Mouse (Mus musculus): ENCODE results near the gene Foxn2.
"Not testable (repeated sequence)": the region's sequence is repeated elsewhere in the genome, so short reads cannot be mapped to it uniquely, and the experiment has no call there.

Foxn2 gene

DNA sequence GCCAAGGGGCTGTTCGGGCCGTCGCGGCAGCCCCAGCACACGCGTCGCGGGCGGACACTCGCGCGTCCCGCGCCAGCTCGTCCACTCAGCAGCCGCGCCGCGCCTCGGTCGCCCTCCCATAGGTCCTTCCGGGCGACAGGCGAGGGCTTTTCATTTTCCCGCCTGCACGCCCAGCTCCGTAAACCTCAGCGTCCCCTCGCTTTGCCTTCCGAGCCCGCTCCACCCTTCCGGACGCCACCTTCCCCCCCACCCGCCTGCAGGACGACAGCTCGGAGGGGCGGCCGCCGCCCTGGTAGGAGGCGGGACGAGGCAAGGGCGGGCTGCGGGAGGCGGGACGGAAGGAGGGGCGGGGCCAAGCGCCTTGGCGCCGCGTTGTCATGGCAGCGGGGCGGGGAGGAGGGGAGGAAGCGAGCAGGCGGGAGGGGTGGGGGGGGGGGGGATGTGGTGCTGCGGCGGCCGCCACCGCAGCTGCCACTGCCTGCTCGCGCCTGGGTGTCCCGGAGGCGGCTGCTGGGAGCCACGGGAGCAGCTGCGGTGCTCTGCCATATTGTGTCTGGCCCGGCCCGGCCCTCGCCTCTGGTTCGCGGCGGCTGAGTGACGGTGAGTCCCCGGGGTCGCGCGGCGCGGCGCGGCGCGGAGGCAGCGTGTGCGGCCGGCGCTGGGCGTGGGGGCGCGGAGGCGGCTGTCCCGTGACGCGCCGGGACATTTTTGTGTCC lies at the start of gene Foxn2:
Gene Foxn2 (plus strand): TSS at position 427 of the 716 bp plus-strand sequence.
- DNase-seq (ENCODE audit: low spot score in 2 of 2): peak; percentile 76 to 84

DNA sequence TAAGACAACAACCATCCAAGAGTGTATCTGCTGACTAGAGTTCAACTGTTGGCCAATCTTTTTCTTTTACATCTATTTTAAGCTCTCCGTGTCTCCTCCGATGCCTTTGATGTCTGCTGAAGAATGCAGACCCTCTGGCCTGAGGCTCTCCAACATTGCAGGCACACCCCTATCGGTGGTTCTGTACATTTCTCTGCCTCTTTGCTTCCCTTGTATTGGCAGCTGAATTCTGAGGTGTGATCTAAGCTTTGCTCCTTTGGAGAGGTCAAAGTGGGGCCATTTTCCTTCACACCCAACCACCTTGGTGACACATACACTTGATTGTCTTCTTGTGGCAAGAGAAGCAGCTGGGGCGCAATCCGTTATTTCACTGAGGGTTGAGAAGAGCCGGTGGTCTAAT lies 43.0 kb upstream of the Foxn2 start:
- no peak for DNase-seq (ENCODE audit: low spot score in 2 of 2)

DNA sequence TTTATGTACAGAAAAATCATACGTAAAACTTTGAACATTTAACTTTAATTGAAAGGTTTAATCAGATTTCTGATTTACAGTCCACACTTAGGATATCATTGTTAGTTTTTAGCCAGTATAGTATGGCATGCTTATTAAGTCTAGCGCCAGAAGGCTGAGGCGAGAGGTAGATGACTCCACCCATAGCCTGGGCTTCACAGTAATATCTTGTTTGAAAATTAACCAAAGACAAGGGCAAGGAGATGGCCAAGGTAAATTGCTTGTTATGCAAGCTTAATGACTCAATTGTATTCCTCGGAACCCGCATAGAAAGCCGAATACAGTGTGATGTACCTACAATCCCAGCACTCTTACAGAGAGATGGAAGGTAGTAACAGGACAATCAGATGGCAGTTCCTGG lies 42.4 kb upstream of the Foxn2 start:
- DNase-seq (ENCODE audit: low spot score in 2 of 2): no peak

DNA sequence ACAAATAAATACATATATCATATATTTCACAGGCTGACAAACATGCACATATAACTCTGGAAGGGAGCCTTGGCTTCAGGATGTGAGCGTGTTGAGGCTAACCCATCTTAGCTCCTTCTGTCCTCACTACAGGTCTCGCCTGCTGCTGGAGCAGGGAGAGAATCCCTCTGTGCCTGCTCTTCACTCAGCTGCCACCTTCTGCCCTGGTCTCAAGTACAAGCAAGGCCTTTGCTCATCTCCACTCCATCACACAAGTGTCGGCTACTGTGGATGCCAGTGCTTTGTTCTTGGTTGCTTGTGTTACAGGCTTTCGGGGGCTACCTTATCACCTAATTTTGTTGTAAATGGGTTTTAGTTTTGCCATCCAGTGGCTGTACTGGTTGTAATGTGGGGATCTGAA lies 41.7 kb upstream of the Foxn2 start:
- DNase-seq (ENCODE audit: low spot score in 2 of 2): no peak

DNA sequence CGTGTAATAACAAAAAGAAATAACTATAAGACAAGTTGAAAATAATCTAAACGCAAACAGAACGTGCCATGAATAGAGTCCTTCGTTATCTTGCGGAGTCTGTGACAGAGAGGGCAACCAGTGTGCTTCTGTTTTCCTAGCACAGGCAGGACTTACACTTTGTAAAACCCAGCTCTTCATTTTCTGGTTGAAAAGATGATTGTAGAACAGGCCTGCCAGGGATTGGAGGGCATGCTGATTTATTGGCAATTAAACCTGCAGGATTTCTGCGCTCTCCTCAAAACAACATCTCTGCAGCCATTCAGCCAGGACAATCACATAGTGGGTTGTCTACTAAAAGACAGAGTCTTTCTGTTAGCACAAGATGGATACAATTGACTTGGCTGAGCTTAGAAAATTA lies 40.4 kb upstream of the Foxn2 start:
- DNase-seq (ENCODE audit: low spot score in 2 of 2): no peak

DNA sequence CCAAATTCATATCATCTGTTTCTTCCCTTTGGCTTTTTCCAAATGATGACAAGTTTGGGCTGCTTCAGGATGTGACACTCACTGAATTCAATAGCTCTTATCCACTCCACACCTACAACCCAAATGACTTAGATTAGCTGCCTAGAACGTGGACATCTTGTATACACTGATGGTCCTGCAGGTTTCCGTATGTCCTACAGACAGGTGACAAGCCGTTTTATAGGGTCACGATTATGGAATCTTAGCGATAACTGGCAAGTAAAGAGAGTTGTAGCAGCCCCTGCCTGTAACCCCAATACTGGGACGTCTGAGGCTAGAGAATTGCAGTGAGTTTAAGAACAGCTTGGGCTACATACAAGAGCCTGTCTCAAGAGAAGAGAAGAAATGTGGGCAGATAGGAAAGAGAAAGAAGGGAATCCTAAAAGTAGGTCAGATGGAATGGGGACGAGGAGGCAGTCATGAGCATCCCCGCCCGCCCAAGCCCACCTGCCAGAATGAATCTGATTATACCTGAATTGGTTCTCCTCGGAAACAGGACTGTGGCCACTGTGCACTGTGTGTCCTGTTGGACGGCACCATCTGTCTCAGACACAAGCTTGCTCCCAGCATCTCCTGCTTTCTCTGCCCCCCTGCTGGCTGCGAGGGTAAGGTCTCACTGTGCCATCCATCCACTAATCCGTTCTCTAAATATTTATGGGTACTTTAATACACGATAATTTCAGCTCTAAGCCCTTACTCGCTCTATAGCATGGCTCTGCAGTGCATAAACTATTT lies 39.6 kb upstream of the Foxn2 start:
- DNase-seq (ENCODE audit: low spot score in 2 of 2): no peak

DNA sequence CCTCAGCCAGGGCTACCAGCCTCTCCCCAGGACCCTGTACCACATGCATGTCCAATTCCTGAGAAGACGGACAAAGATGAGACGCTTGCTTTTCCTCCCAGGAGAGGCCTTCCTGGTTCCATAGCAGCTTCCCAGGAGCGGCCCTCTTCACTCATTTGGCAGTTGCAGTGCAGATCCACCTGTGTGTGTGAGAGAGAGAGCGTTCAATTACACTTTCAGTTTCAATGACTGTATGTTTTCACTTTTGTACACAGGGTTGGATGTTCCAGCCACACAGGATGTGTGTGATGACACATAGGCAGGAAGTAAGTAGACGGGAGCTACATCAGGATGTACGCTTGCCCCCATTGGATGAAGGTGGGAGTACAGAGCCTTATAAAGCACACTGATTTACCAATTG lies 37.2 kb upstream of the Foxn2 start:
- no peak for DNase-seq (ENCODE audit: low spot score in 2 of 2)

DNA sequence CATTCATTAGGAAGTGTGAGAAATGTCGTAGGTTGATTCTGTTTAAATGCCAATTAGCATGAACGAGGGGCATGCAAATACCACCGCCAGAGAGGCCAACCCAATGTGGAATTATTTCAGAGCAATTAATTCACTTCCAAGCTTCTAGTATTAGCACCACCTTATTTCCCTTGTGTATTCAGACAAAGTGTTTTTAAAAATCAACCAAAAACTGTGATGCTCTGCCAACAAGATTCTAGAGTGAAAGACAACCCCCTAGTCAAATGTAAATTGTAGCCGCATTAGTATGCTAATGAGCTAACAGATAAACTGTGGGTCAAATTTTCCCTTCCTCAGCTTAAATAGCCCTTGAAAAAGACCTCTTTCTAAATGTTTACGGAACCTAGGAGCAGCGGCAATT lies 36.0 kb upstream of the Foxn2 start:
- no peak for DNase-seq (ENCODE audit: low spot score in 2 of 2)

DNA sequence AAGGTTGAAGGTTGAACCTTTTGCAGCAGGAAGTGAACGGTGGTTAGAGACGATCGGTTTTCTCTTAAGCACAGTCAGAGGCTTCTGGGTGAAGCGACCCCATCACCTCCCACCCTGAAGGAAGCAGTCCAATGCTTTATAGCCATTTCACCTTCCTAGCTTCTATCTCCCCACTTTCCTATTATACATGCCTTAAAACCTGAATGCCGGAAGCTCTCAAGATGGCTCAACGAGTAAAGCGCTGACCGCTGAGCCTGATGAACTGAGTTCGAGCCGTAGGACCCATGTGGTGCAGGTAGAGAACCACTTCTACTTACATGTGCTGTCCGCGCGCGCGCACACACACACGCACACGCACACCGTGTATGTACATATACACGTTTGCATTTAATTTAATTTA lies 35.4 kb upstream of the Foxn2 start:
- DNase-seq (ENCODE audit: low spot score in 2 of 2): no peak

DNA sequence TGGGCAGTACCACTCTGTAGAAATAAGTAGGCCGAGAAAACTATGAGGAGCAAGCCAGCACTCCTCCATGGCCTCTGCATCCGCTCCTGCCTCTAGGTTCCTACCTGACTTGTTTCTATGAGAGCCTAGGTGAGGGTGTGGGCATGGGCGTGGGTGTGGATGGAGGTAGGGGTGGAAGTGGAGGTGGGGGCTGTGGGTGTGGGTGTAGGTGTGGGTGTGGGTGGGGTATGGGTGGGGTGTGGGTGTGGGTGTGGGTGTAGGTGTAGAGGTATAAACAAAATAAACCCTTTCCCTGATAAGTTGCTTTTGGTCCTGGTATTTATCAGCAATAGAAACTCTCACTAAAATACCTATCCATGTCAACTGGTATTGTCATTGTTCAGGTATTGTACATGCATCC lies 30.8 kb upstream of the Foxn2 start:
- DNase-seq (ENCODE audit: low spot score in 2 of 2): no peak

DNA sequence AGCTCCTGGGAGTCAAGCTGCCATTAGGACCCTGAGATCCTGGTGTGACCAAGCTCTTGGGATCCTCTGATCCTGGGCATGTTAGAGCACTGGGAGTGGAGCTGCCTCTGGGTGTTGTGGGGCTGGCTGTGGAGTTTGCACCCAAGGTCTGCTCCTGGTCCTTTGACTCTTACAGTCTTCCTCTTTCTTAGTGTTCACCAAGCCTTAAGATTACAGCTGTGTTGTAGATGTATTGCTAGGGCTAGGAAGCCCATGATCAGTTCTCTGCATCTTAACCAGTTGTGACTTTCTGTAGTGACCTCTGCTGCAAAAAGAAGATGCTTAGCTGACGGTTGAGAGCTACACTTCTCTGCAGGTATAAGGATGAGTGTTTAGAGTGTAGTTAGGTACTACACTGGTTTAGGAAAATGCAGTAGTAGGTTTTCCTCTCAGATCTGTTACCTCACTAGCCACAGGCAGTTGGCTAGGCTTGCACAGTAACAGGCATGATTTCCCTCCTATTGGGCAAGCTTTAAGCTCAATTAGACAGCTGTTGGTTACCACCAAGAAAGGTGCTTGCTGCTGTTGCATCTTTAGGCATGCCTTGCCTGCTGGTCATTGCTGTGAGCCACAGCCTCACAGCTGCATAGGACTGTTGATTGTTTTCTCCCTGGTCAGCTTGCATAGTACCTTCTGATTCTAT lies 27.2 kb upstream of the Foxn2 start:
- DNase-seq (ENCODE audit: low spot score in 2 of 2): no peak

DNA sequence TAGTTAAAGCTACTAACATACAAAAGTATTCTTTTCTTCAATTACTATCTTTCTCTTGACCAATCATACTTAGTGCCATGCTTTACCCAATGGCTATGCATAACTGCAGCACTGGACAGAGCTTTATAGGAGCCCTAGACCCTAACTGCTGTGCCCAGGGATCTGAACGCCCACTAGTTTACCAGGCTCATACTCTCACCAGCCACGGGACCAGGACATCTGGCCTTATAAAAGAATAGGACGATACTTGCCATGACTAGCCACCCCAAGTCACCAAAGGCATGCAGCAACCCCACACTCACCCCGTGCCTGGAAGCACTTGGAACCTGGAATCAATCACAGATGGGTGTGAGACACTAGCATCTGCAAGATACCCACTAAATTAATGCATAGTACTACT lies 20.1 kb upstream of the Foxn2 start:
- DNase-seq (ENCODE audit: low spot score in 2 of 2): no peak

DNA sequence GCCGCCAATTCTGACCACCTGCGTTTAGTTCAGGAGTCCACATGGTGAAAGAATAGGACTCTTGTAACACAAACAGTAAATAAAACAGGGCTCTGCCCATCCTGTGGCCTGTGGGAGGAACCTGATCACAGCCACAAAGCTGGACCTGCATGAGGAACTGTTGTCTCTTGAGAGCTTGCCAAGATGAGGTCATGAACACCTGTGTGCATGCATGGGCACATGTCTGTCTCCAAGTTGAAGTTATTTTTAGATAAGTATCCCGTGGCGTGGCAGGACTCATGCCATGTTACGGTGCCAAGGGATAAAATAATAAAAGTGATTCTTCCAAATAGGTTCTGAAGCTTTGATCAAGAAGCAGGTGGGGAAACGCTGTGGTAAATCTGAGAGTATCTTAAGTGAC lies 19.3 kb upstream of the Foxn2 start:
- no peak for DNase-seq (ENCODE audit: low spot score in 2 of 2)

DNA sequence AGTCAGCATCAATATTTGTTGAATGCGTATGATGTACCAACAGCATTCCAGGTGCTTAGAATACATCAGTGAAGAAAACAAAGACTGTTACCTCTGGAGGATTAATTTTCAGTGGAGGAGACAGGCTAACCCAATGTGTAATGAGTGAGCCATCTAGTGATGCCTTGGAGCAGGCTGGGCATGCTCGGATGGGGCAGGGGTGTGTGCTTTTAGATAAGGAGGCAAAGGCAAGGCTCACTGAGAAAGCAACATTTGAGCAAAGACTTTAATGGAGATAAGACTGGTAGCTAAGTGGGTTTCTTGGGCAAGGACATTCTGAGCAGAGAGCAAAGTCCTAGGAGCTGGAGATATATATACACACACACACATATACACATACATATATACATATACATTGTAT lies 9.8 kb upstream of the Foxn2 start:
- no peak for DNase-seq (ENCODE audit: low spot score in 2 of 2)

DNA sequence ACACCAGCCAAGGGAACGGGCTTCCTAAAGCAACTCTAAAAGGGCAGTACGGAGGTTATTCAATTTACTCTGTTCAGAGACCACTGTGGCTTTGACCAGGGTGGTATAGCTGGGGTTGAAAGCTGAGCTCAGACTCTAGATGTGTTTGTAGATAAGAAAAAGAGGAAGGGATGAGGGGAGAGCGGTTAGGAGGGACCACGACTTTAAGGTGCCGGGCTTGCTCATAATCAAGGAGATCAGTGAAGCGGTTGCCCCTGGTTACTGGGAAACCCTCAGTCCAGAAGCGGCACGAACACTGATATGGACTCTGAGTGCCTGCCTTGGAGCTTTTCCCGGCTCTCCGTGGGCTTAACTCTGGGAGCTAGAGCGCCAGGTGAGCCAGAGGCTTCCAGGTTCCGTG lies 9.0 kb upstream of the Foxn2 start:
- DNase-seq (ENCODE audit: low spot score in 2 of 2): no peak

DNA sequence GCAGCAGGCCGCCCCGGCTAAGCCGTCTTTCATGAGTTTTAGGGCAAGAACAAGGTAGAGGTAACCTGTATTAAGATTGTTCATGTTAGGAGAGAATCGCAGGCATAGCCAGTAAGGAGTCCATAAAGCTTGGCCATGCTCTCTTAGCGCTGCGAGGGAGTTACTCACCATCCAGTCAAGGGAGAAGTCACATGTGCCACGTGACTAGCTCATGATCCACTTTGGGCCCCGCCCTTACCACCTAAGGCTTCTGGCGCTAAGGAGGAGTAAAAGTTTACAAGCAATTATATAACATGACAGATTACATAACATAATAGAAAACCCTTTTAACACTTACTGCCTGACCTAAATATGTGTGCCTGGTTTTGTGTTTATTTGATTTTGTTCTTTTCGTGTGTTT lies 8.5 kb upstream of the Foxn2 start:
- DNase-seq (ENCODE audit: low spot score in 2 of 2): no peak

DNA sequence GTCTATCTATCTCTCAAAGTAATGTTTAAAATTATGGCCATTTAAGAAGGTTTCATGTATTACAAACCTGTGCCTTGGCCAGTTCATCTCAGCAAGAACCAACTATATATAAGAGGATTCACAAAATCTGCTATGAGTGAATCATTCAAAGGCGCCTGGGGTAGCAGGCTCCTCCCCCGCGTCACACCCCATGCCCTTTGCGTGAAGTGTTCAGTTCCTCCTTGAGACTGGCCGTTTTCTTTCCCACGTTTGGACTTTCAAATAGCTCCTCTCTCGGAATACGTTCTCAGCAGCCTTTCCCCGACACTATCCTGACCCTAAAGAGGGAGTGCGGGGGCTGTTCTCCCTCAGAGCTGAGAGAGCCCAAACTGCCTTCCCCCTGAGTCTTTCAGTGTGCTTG lies 5.2 kb upstream of the Foxn2 start:
- no peak for DNase-seq (ENCODE audit: low spot score in 2 of 2)

DNA sequence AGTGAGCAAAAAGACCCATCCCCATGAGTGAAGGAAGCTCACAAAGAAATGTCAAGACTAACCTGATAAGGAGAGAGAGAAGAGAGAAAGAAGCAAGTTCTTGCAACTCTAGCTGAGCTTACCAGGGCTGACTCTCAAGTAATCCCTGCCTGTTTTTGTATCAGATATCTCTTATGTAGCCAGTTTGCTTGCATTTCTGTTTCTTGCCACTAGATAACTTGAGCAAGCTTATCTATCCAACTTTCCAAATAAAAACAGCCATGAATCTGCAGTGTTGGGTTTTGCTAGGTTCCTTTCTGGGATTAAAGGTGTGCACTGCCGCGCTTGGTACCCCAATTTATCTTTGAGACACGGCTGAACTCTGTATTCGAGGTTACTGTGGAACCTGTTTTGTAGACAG lies 4.2 kb upstream of the Foxn2 start:
- DNase-seq (ENCODE audit: low spot score in 2 of 2): no peak

DNA sequence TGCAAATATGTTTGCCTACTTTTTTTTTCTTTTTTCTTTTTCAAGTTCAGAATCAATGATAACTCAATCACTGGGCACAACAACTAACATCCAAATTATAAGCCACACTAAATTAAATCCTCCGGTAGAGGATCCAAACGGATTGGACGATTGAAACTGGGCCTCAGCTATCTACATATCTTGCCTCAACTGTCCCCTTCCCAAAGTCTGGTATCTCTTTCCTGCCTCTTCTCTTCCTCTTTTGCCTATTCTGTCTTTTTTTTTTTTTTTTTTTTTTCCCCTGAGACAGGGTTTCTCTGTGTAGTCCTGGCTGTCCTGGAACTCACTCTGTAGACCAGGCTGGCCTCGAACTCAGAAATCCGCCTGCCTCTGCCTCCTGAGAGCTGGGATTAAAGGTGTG lies 3.8 kb upstream of the Foxn2 start:
- not testable (repeated sequence) for DNase-seq (ENCODE audit: low spot score in 2 of 2)

DNA sequence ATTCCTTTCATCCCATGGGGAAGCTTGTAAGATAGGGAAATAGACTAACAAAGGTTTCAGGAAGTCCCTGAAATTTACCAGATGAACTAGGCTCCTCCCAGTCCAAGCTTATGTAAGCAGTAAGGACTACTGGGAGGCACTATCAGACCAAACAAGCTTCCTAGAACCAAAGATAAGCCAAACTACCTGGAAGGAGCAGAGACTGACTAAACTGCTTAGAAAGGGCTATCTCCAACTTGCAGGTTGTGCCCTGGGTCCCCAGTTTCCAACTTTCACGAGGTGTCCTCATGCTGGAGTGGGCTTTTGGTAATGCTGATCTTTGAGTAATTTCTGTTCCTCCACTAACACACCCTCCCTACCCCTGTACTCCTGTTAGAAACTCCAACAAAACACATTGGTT lies 3.1 kb upstream of the Foxn2 start:
- DNase-seq (ENCODE audit: low spot score in 2 of 2): no peak

DNA sequence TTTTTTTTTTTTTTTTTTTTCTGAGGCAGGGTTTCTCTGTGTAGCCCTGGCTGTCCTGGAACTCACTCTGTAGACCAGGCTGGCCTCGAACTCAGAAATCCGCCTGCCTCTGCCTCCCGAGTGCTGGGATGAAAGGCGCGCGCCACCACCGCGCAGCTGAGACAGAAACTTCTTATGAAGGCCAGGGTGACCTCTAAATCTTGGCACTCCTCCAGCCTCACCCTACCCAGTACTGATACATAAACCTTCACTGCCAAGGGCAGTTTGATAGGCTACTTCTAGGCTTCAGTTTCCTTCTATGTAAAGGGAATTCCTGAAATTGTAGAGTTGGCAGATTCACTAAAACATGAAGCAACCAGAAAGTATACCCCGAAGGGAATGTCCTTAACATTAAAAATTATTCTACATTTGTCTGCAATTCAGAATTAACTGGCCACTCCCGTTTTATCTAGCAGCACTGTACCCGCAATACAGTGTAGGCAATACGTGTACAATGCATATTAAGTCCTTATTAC lies 918 bp upstream of the Foxn2 start:
- no peak for DNase-seq (ENCODE audit: low spot score in 2 of 2)

DNA sequence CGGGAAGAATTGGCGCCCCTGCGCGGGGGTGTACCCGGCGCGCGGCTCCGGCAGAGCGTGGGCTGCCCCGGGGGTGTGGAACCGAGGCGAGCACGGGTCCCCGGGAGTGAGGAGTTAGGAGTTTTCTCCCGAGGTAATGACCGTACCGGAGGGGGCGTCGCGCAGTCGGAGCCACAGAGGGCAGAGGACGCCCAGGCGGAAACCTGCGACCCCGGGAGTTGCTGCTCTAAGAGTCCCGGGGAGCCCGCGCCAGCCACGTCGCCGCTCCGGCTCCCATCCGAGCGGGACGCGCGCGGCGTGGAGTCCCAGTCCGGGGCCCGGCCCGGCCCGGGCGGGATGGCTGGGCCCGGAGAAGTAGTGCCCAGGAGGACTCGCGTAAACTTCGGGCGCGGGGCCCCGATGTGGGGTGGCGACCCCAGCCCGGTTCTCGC lies 505 bp downstream of the Foxn2 start:
- peak in 1 of 2 experiments; percentile 36 for DNase-seq (ENCODE audit: low spot score in 2 of 2)
